Mouse (Mus musculus): ENCODE results near the gene Fhod1. TPM values are rescaled to one million over a fixed set of nuclear protein-coding genes. Genes with fewer than 3 reads are reported as not detected.

Fhod1 gene
- polyA plus RNA-seq, 1 experiment, result 13.0 TPM

DNA sequence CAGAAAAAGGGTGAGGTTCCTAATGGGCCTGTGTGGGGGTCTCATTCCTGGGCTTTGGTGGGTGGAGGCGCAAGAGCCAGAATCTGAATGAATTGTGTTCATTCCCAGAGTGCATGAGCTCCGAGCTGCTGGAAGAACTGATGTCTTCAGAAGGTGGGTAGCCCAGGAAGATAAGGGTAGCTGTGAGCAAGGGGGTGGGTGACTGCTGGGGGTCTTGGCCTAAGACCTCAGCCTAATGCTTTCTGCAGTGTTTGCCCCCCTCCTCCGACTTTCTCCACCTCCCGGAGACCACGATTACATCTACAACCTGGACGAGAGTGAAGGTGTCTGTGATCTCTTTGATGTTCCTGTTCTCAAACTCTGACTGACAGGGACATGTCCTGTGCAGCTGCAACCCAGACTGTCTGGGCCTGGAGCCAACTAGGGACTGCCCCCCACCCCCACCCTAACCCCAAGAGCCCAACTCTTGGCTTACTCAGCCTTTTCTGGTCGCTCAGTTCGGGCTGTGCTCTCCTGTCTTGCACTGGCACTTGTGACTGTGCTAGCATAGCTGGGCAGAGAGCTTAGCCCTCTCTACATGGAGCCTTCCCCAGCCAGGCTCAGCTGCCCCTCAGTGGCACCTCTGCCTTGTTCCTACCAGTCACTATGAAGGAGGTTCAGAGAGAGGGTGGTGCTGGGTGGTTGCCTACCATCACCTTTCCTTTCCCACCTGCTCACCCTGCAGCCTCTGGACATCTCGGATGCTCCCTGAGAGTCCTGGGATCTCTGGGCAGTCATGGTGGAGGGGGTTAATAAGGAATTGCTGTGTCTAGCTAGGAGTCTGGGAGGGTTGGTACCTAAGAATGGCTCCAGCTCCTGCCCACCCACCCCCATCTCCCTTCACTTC is 43.2 kb downstream of the Fhod1 start:
- TF ChIP-seq POLR2A (IDR thresholded peaks at IDR 0.05; ENCODE audit: insufficient read depth, low read length), result no peak
- TF ChIP-seq CTCF (IDR thresholded peaks at IDR 0.05; ENCODE audit: low read depth, low read length), result no peak
- Histone ChIP-seq H3K27me3 (ENCODE audit: control insufficient read depth, insufficient read depth, low read length, poor library complexity, severe bottlenecking) (no peaks in the 10 kb centered on the region), H3K4me1 (ENCODE audit: control insufficient read depth, insufficient read depth, low read length) (peaks cover 3% of the 10 kb centered on the region), H3K9me3 (replicated peaks; ENCODE audit: control insufficient read depth, insufficient read depth, low read length, poor library complexity, severe bottlenecking) (no peaks in the 10 kb centered on the region), H3K9ac (ENCODE audit: low read depth, poor library complexity, severe bottlenecking) (no peak overlapping the region; the same call in 1 of the 2 replicates), H3K36me3 (ENCODE audit: control insufficient read depth, insufficient read depth, low read length, poor library complexity, severe bottlenecking) (peaks cover 53% of the 10 kb centered on the region), H3K27ac (ENCODE audit: insufficient read depth, low read length) (peak overlapping the region; percentile 75), H3K4me3 (ENCODE audit: low read depth, low read length) (no peak overlapping the region)

DNA sequence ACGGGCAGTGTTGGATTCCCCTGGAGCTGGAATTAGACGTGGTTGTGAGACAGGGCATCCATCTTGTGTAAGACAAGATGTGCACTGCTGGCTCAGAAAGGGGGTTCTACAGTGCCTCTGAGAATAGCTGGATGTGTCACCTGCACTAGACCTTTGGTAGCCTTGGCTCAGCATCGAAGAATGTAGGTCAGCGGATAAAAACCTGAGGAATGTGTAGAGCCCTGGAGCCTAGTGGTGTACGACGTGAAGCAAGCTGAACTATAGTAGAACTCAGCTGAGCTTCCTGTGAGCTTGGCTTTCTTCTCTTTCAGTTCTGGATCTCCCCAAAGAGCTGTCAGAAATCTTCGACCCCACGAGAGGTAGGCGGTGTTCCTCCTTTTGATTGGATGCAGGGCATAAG is 43.9 kb downstream of the Fhod1 start:
- no peaks in the 10 kb centered on the region for H3K9me3 ChIP-seq (replicated peaks; ENCODE audit: control insufficient read depth, insufficient read depth, low read length, poor library complexity, severe bottlenecking)
- no peak overlapping the region for H3K9ac ChIP-seq (ENCODE audit: low read depth, poor library complexity, severe bottlenecking)
- H3K36me3 ChIP-seq (ENCODE audit: control insufficient read depth, insufficient read depth, low read length, poor library complexity, severe bottlenecking), result peaks cover 58% of the 10 kb centered on the region
- no peak overlapping the region for H3K4me3 ChIP-seq (ENCODE audit: low read depth, low read length)
- peak overlapping the region; percentile 75 for H3K27ac ChIP-seq (ENCODE audit: insufficient read depth, low read length)
- peaks cover 3% of the 10 kb centered on the region for H3K4me1 ChIP-seq (ENCODE audit: control insufficient read depth, insufficient read depth, low read length)
- TF ChIP-seq POLR2A (IDR thresholded peaks at IDR 0.05; ENCODE audit: insufficient read depth, low read length) (no peak), EP300 (IDR thresholded peaks at IDR 0.05; ENCODE audit: insufficient read depth, low read depth, low read length) (no peak), CTCF (IDR thresholded peaks at IDR 0.05; ENCODE audit: low read depth, low read length) (no peak)
- no peaks in the 10 kb centered on the region for H3K27me3 ChIP-seq (ENCODE audit: control insufficient read depth, insufficient read depth, low read length, poor library complexity, severe bottlenecking)

DNA sequence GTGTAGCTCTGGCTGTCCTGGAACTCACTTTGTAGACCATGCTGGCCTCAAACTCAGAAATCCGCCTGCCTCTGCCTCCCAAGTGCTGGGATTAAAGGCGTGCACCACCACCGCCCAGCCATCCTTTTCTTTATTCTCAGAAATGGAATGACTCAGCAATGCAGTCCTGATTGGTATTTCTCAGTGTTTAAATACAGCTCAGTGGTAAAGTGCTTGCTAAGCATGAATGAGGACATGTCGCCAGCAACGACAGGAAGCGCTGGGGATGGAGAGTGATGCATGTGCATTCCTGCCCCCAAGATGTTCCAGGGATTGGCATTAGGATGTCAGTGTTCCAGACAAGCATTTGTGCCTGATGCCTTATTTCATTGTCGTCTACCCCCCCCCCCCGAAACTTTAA is 44.4 kb downstream of the Fhod1 start:
- no peak for TF ChIP-seq CTCF (IDR thresholded peaks at IDR 0.05; ENCODE audit: low read depth, low read length)
- no peak for TF ChIP-seq EP300 (IDR thresholded peaks at IDR 0.05; ENCODE audit: insufficient read depth, low read depth, low read length)
- no peak for TF ChIP-seq POLR2A (IDR thresholded peaks at IDR 0.05; ENCODE audit: insufficient read depth, low read length)
- no peak overlapping the region for H3K9ac ChIP-seq (ENCODE audit: low read depth, poor library complexity, severe bottlenecking)
- no peaks in the 10 kb centered on the region for H3K27me3 ChIP-seq (ENCODE audit: control insufficient read depth, insufficient read depth, low read length, poor library complexity, severe bottlenecking)
- H3K27ac ChIP-seq (ENCODE audit: insufficient read depth, low read length), result peak overlapping the region; percentile 75
- H3K9me3 ChIP-seq (replicated peaks; ENCODE audit: control insufficient read depth, insufficient read depth, low read length, poor library complexity, severe bottlenecking), result no peaks in the 10 kb centered on the region
- H3K4me3 ChIP-seq (ENCODE audit: low read depth, low read length), result no peak overlapping the region
- H3K4me1 ChIP-seq (ENCODE audit: control insufficient read depth, insufficient read depth, low read length), result peaks cover 5% of the 10 kb centered on the region
- H3K36me3 ChIP-seq (ENCODE audit: control insufficient read depth, insufficient read depth, low read length, poor library complexity, severe bottlenecking), result peaks cover 60% of the 10 kb centered on the region

DNA sequence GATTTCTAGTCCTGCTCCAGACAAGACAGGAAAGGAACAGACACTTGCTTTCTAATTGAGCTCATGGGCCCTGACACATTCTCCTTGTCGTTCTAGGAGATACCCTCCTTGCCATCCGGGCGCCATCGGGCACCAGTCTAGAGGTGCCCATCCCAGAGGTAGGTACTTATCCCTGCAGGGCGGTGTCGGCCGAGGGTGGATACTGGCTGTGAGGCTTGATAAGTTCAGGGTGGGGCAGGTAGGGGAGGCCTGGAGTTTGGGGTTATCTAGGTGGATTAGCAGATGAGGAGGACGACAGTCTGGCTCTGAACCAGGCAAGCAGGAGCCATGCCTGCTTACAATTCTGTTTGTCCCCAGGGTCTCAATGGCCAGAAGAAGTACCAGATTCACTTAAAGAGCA is 47.8 kb downstream of the Fhod1 start:
- TF ChIP-seq CTCF (IDR thresholded peaks at IDR 0.05; ENCODE audit: low read depth, low read length) (no peak), POLR2A (IDR thresholded peaks at IDR 0.05; ENCODE audit: insufficient read depth, low read length) (no peak), EP300 (IDR thresholded peaks at IDR 0.05; ENCODE audit: insufficient read depth, low read depth, low read length) (no peak)
- no peak overlapping the region for H3K27ac ChIP-seq (ENCODE audit: insufficient read depth, low read length)
- H3K9ac ChIP-seq (ENCODE audit: low read depth, poor library complexity, severe bottlenecking), result no peak overlapping the region
- peaks cover 9% of the 10 kb centered on the region for H3K4me1 ChIP-seq (ENCODE audit: control insufficient read depth, insufficient read depth, low read length)
- H3K9me3 ChIP-seq (replicated peaks; ENCODE audit: control insufficient read depth, insufficient read depth, low read length, poor library complexity, severe bottlenecking), result no peaks in the 10 kb centered on the region
- H3K27me3 ChIP-seq (ENCODE audit: control insufficient read depth, insufficient read depth, low read length, poor library complexity, severe bottlenecking), result no peaks in the 10 kb centered on the region
- H3K4me3 ChIP-seq (ENCODE audit: low read depth, low read length), result no peak overlapping the region
- H3K36me3 ChIP-seq (ENCODE audit: control insufficient read depth, insufficient read depth, low read length, poor library complexity, severe bottlenecking), result peaks cover 54% of the 10 kb centered on the region

DNA sequence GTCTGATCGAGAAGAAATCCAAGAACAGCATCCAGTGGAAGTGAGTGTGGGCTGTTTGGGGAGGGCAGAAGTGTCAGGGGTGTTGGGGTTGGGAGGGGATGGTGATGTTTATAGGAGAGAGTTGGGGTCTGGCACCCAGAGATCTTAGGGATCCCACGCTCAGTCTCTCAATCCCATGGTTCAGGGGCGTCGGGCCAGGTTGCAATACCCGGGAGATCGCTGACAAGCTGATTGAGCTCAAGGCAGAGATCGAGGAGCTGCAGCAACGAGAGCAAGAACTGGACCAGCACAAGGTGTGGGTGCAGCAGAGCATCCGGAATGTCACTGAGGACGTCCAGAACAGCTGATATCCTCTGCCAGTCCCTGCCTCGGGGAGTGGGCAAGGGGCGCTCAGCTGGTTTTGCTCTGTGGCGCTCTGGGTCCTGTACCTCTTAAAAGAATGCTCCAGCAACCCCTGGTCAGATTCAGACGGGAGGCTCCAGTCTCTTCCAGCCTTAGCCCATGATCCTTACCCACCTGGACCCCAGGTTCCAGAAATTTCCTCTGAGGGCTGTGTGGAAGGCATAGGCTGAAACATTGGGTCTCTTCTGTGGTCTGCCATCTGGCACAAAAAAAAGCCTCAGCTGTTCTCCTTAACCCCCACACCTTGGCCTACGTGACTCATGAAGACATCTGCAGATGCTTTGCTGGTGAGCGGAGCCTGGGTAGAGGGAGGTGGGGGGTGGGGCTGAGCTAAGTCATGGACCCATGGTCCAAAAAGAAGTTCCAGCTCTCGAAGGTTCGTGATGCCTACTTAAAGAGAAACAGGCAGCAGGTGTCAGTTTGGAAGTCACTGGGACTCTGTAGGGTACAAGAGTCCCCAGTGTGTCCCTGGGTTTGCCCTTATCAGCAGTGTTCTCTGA is 49.2 kb downstream of the Fhod1 start:
- Histone ChIP-seq H3K27me3 (ENCODE audit: control insufficient read depth, insufficient read depth, low read length, poor library complexity, severe bottlenecking) (no peaks in the 10 kb centered on the region), H3K36me3 (ENCODE audit: control insufficient read depth, insufficient read depth, low read length, poor library complexity, severe bottlenecking) (peaks cover 43% of the 10 kb centered on the region), H3K4me3 (ENCODE audit: low read depth, low read length) (peak overlapping the region; percentile 97), H3K27ac (ENCODE audit: insufficient read depth, low read length) (no peak overlapping the region), H3K9ac (ENCODE audit: low read depth, poor library complexity, severe bottlenecking) (peak overlapping the region; percentile 94), H3K4me1 (ENCODE audit: control insufficient read depth, insufficient read depth, low read length) (peaks cover 6% of the 10 kb centered on the region), H3K9me3 (replicated peaks; ENCODE audit: control insufficient read depth, insufficient read depth, low read length, poor library complexity, severe bottlenecking) (no peaks in the 10 kb centered on the region)
- TF ChIP-seq CTCF (IDR thresholded peaks at IDR 0.05; ENCODE audit: low read depth, low read length), result no peak
- no peak for TF ChIP-seq POLR2A (IDR thresholded peaks at IDR 0.05; ENCODE audit: insufficient read depth, low read length)
- TF ChIP-seq EP300 (IDR thresholded peaks at IDR 0.05; ENCODE audit: insufficient read depth, low read depth, low read length), result no peak
